Mouse (Mus musculus) forebrain, postnatal 0 days (tissue): ENCODE results near the gene Far2. TPM values are rescaled to one million over a fixed set of nuclear protein-coding genes. Genes with fewer than 3 reads are reported as not detected.

Experiments
- ATAC-seq: fragments of 200-750 bp; cut with Nextera tagmentation; 2 replicates; pipeline ENCODE4 v1.8.0; 2017; ENCODE audit warnings: mild to moderate bottlenecking, moderate library complexity
- DNase-seq: peaks from one replicate; pipeline ENCODE4 v3.0.0-alpha.2; 2015
- H3K27ac ChIP-seq: fragments of 300-500 bp; sonication (generic); 2 replicates; pipeline ENCODE4 v1.5.1; 2014; ENCODE audit warnings: low read depth, mild to moderate bottlenecking, antibody characterized with exemption, low read length, moderate library complexity, mixed read lengths
- H3K27me3 ChIP-seq: fragments of 300-500 bp; sonication (generic); 2 replicates; pipeline ENCODE4 v1.6.1; 2014; ENCODE audit warnings: mild to moderate bottlenecking, low read length, mixed read lengths; ENCODE audit not compliant: insufficient read depth
- H3K36me3 ChIP-seq: fragments of 300-500 bp; sonication (generic); 2 replicates; pipeline ENCODE4 v1.6.1; 2014; ENCODE audit warnings: mild to moderate bottlenecking, moderate library complexity; ENCODE audit not compliant: insufficient read depth
- H3K4me1 ChIP-seq: fragments of 300-500 bp; sonication (generic); 2 replicates; pipeline ENCODE4 v1.6.1; 2014; ENCODE audit warnings: antibody characterized with exemption; ENCODE audit not compliant: insufficient read depth
- H3K4me2 ChIP-seq: fragments of 300-500 bp; sonication (generic); 2 replicates; pipeline ENCODE4 v1.6.1; 2014; ENCODE audit warnings: low read depth, mild to moderate bottlenecking, moderate library complexity
- H3K4me3 ChIP-seq: fragments of 300-500 bp; sonication (generic); 2 replicates; pipeline ENCODE4 v1.5.1; 2014; ENCODE audit warnings: low read depth, low read length, mixed read lengths
- H3K9ac ChIP-seq: fragments of 300-500 bp; sonication (generic); 2 replicates; pipeline ENCODE4 v1.6.1; 2014; ENCODE audit warnings: mild to moderate bottlenecking
- H3K9me3 ChIP-seq: fragments of 300-500 bp; sonication (generic); 2 replicates; pipeline ENCODE4 v1.6.1; 2016; ENCODE audit warnings: low read length
- CTCF ChIP-seq: sonication (generic); IDR thresholded peaks from 2 replicates; pipeline ENCODE4 v1.5.1; 2016; ENCODE audit warnings: antibody characterized with exemption, control low read depth, low read depth
- WGBS: fragments of 180-500 bp; shearing (Covaris S2); extraction: QIAGEN DNeasy Blood & Tissue Kit; methylation state at CpG from one replicate; pipeline ENCODE4 v1.1.7; 2014; 5-methylcytosine and 5-hydroxymethylcytosine counted together
- polyA plus RNA-seq: library from polyadenylated mRNA; unstranded; fragments of >200 nt; fragmentation: Nextera tagmentation; extraction: Ambion mirVana; gene quantifications from 2 replicates; pipeline ENCODE4 v1.2.1, GENCODE M21; 2015
- total RNA-seq: library from RNA; depleted of rRNA; stranded (reverse); fragments of >200 nt; gene quantifications from 2 replicates; pipeline ENCODE4 v1.2.3, GENCODE M21; 2014

Gene Far2
- total and polyA plus RNA-seq, 2 experiments from 2014 or later: 29.5 to 34.0 TPM

GRCm38 (mm10) chr6:148101977-148102376 lies 54.9 kb downstream of the Far2 start:
- no peak for ATAC-seq
- Histone ChIP-seq H3K27ac (no peak overlapping the region), H3K4me3 (no peak overlapping the region), H3K4me2 (no peak overlapping the region), H3K4me1 (no peaks in the 10 kb centered on the region), H3K27me3 (no peaks in the 10 kb centered on the region), H3K9me3 (no peaks in the 10 kb centered on the region), H3K9ac (no peak overlapping the region), H3K36me3 (no peaks in the 10 kb centered on the region)
- TF ChIP-seq CTCF: no peak
- no peak for DNase-seq
- WGBS: 87% methylated on average over 3 of the region's 3 CpGs

GRCm38 (mm10) chr6:148102434-148102833 lies 55.4 kb downstream of the Far2 start:
- Histone ChIP-seq H3K4me2 (no peak overlapping the region), H3K9ac (no peak overlapping the region), H3K9me3 (no peaks in the 10 kb centered on the region), H3K4me1 (no peaks in the 10 kb centered on the region), H3K27me3 (no peaks in the 10 kb centered on the region), H3K36me3 (no peaks in the 10 kb centered on the region), H3K4me3 (no peak overlapping the region), H3K27ac (no peak overlapping the region)
- DNase-seq (no peak), ATAC-seq (no peak)
- TF ChIP-seq CTCF: no peak
- WGBS: 97% methylated on average over 1 of the region's 1 CpGs

GRCm38 (mm10) chr6:148104212-148104611 lies 57.2 kb downstream of the Far2 start:
- no peaks in the 10 kb centered on the region for H3K27me3 ChIP-seq
- H3K4me2 ChIP-seq: no peak overlapping the region
- 37% methylated on average over 9 of the region's 9 CpGs for WGBS
- no peak overlapping the region for H3K27ac ChIP-seq
- H3K9me3 ChIP-seq: no peaks in the 10 kb centered on the region
- peak; percentile 58 for TF ChIP-seq CTCF
- DNase-seq: peak; percentile 39
- no peaks in the 10 kb centered on the region for H3K36me3 ChIP-seq
- no peaks in the 10 kb centered on the region for H3K4me1 ChIP-seq
- H3K9ac ChIP-seq: no peak overlapping the region
- H3K4me3 ChIP-seq: no peak overlapping the region
- no peak for ATAC-seq

- no peak for TF ChIP-seq CTCF
These were observed 58.7 kb downstream of the Far2 start for GRCm38 (mm10) chr6:148105722-148106268.

GRCm38 (mm10) chr6:148108741-148109472 lies 61.8 kb downstream of the Far2 start:
- TF ChIP-seq CTCF: no peak
- WGBS: 51% methylated on average over 8 of the region's 8 CpGs
- Histone ChIP-seq H3K4me2 (no peak overlapping the region), H3K36me3 (no peaks in the 10 kb centered on the region), H3K27ac (no peak overlapping the region), H3K4me1 (no peaks in the 10 kb centered on the region), H3K4me3 (no peak overlapping the region), H3K27me3 (no peaks in the 10 kb centered on the region), H3K9me3 (no peaks in the 10 kb centered on the region), H3K9ac (no peak overlapping the region)
- DNase-seq (no peak), ATAC-seq (no peak)

More at GRCm38 (mm10) chr6:148105722-148106268, 58.7 kb downstream of the Far2 start:
- no peak for ATAC-seq
- H3K4me2 ChIP-seq: no peak overlapping the region
- no peak overlapping the region for H3K27ac ChIP-seq
- no peaks in the 10 kb centered on the region for H3K36me3 ChIP-seq
- no peak overlapping the region for H3K9ac ChIP-seq
- H3K4me3 ChIP-seq: no peak overlapping the region
- H3K27me3 ChIP-seq: no peaks in the 10 kb centered on the region
- no peaks in the 10 kb centered on the region for H3K9me3 ChIP-seq
- H3K4me1 ChIP-seq: no peaks in the 10 kb centered on the region
- 83% methylated on average over 9 of the region's 9 CpGs for WGBS
- no peak for DNase-seq

- no peak for TF ChIP-seq CTCF
- Histone ChIP-seq H3K36me3 (no peaks in the 10 kb centered on the region), H3K9me3 (no peaks in the 10 kb centered on the region), H3K4me2 (no peak overlapping the region), H3K4me1 (no peaks in the 10 kb centered on the region), H3K27me3 (no peaks in the 10 kb centered on the region), H3K9ac (no peak overlapping the region), H3K4me3 (no peak overlapping the region), H3K27ac (no peak overlapping the region)
- DNase-seq (no peak), ATAC-seq (no peak)
- WGBS: 79% methylated on average over 2 of the region's 2 CpGs
These were observed 64.1 kb downstream of the Far2 start for GRCm38 (mm10) chr6:148110996-148111633.

- WGBS: 88% methylated on average over 5 of the region's 5 CpGs
- H3K4me3 ChIP-seq: no peak overlapping the region
- ATAC-seq (no peak), DNase-seq (no peak)
- H3K27ac ChIP-seq: no peak overlapping the region
- no peak for TF ChIP-seq CTCF
- H3K4me1 ChIP-seq: no peaks in the 10 kb centered on the region
- H3K36me3 ChIP-seq: no peaks in the 10 kb centered on the region
- no peaks in the 10 kb centered on the region for H3K27me3 ChIP-seq
- no peak overlapping the region for H3K4me2 ChIP-seq
- H3K9ac ChIP-seq: no peak overlapping the region
- H3K9me3 ChIP-seq: no peaks in the 10 kb centered on the region
These were observed 69.3 kb downstream of the Far2 start for GRCm38 (mm10) chr6:148116371-148116770.
